ENCODE assay signal across 12 mouse cellular contexts in genomic region chr13:56671206-56671605, GRCm38 (mm10). TPM values are rescaled to one million over a fixed set of nuclear protein-coding genes. Genes with fewer than 3 reads are reported as not detected.
DNase-seq lines count a peak whose midpoint lies in the region; ATAC-seq lines count a peak whose summit lies in the region.
"Had no signal": no experiment of that assay in that cellular context is flagged by ENCODE, and none has a peak within 500 bp of the region (broad histone marks: within the 10 kb centered on the region; RNA-seq: fewer than 3 reads in every experiment).

No protein-coding gene starts in this region.

- H3K9me3 ChIP-seq in forebrain, embryonic 10.5 days = no peaks in the 10 kb centered on the region
- H3K9me3 ChIP-seq in forebrain, embryonic 13.5 days (replicated peaks) = no peaks in the 10 kb centered on the region
- no peaks in the 10 kb centered on the region for H3K9me3 ChIP-seq in lung, embryonic 15.5 days

- H3K27ac ChIP-seq in forebrain, embryonic 10.5 days = peak overlapping the region; percentile 36; the same call in 1 of the 2 replicates
- no peak overlapping the region for H3K27ac ChIP-seq in forebrain, embryonic 13.5 days
- no peak overlapping the region for H3K27ac ChIP-seq in lung, embryonic 15.5 days
- H3K27ac ChIP-seq: hindbrain, postnatal 0 days had no signal

- no peak overlapping the region for H3K4me3 ChIP-seq in forebrain, embryonic 10.5 days
- no peak overlapping the region for H3K4me3 ChIP-seq in forebrain, embryonic 13.5 days
- no peak overlapping the region for H3K4me3 ChIP-seq in lung, embryonic 15.5 days

- H3K4me1 ChIP-seq in forebrain, embryonic 10.5 days = peaks cover 9% of the 10 kb centered on the region; the same call in 1 of the 2 replicates
- no peaks in the 10 kb centered on the region for H3K4me1 ChIP-seq in forebrain, embryonic 13.5 days
- 0 out of 2 replicates have a peak, but pooled peaks cover 5% of the 10 kb centered on the region for H3K4me1 ChIP-seq in lung, embryonic 15.5 days

- no peaks in the 10 kb centered on the region for H3K36me3 ChIP-seq in forebrain, embryonic 10.5 days (replicated peaks)
- no peaks in the 10 kb centered on the region for H3K36me3 ChIP-seq in forebrain, embryonic 13.5 days (ENCODE audit: poor library complexity, severe bottlenecking)
- no peaks in the 10 kb centered on the region for H3K36me3 ChIP-seq in lung, embryonic 15.5 days
- H3K36me3 ChIP-seq: G1E had no signal

- no peak for DNase-seq in forebrain, embryonic 10.5 days (ENCODE audit: extremely low spot score, low spot score)
- no peak for DNase-seq in lung, postnatal 25 days (ENCODE audit: low spot score)
- DNase-seq in heart, postnatal 4 days = peak; percentile 38
- peak; percentile 38 to 45 for DNase-seq in right cerebral cortex, postnatal 10 days (ENCODE audit: low spot score in 2 of 2)
- no peak for DNase-seq in B cell, adult 2 months
- no peak for DNase-seq in T-cell, adult 2 months (ENCODE audit: low spot score)
- DNase-seq: thymus, adult 18-20 months had no signal

- H3K9ac ChIP-seq in forebrain, embryonic 13.5 days = no peak overlapping the region
- H3K9ac ChIP-seq in lung, embryonic 15.5 days = no peak overlapping the region

- no peaks in the 10 kb centered on the region for H3K27me3 ChIP-seq in forebrain, embryonic 10.5 days (ENCODE audit: poor library complexity, severe bottlenecking)
- no peaks in the 10 kb centered on the region for H3K27me3 ChIP-seq in forebrain, embryonic 13.5 days
- H3K27me3 ChIP-seq in lung, embryonic 15.5 days = no peaks in the 10 kb centered on the region

- no peak for ATAC-seq in forebrain, embryonic 13.5 days
- peak; percentile 91 for ATAC-seq in lung, embryonic 15.5 days (ENCODE audit: borderline replicate concordance, extremely low read depth, low FRiP score, low TSS enrichment)
- ATAC-seq: forebrain, embryonic 14.5 days; hindbrain, postnatal 0 days had no signal

- 81% methylated on average over 11 of the region's 11 CpGs for WGBS in forebrain, embryonic 10.5 days
- 68% methylated on average over 11 of the region's 11 CpGs for WGBS in forebrain, embryonic 13.5 days
- WGBS in lung, embryonic 15.5 days = 29% methylated on average over 11 of the region's 11 CpGs

- H3K4me2 ChIP-seq in forebrain, embryonic 13.5 days = no peak overlapping the region
- no peak overlapping the region for H3K4me2 ChIP-seq in lung, embryonic 15.5 days

RNA-seq across cellular contexts. Expression of gene Smad5, which starts 31.6 kb away (rescaled TPM):
- 35.7 and 36.1 TPM in 2 replicates for polyA plus RNA-seq in forebrain, embryonic 10.5 days (2016; fragmentation: Nextera tagmentation; extraction: Ambion mirVana)
- 32.0 and 36.8 TPM in 2 replicates for polyA plus RNA-seq in forebrain, embryonic 13.5 days (2015; fragmentation: Nextera tagmentation; extraction: Ambion mirVana)
- polyA plus RNA-seq in lung, embryonic 15.5 days (2015; fragmentation: Nextera tagmentation; extraction: Ambion mirVana) = 34.1 and 34.7 TPM in 2 replicates
- total RNA-seq in heart, postnatal 4 days (2021) = 10 to 100 TPM; 48.8 to 54.3 TPM

Comparison
In these comparisons a context has a peak if more than half of its experiments do, and no peak if none do; other contexts are left out.
1. DNase-seq: peak in heart, postnatal 4 days (single experiment) and right cerebral cortex, postnatal 10 days (2 of 2); none in forebrain, embryonic 10.5 days (single experiment), lung, postnatal 25 days (single experiment), B cell, adult 2 months (0 of 2) and T-cell, adult 2 months (single experiment).